Mouse (Mus musculus) CH12.LX (cell line): ENCODE data around the gene Arhgef3. TPM values are rescaled to one million over a fixed set of nuclear protein-coding genes. Genes with fewer than 3 reads are reported as not detected.
A peak's percentile ranks its signal among the peaks of the same experiment; 100 is the strongest.

Experiments used
- DNase-seq: peaks from one replicate; pipeline ENCODE4 v3.0.0-alpha.2; 2013; ENCODE audit errors: extremely low read depth
- H3K27ac ChIP-seq: 2 replicates; pipeline ENCODE4 v1.5.1; 2012; ENCODE audit warnings: low read depth, mild to moderate bottlenecking, control low read depth, moderate library complexity; ENCODE audit not compliant: insufficient read depth
- H3K27me3 ChIP-seq: replicated peaks from 2 replicates; pipeline ENCODE3; 2012; ENCODE audit warnings: inconsistent platforms
- H3K36me3 ChIP-seq, 2 experiments: replicated peaks in 1 of 2; 2 replicates each; pipeline versions ENCODE3 to v1.6.1; 2012; ENCODE audit warnings: inconsistent platforms in 1 of 2, low read length in 1 of 2, mild to moderate bottlenecking in 1 of 2, mixed read lengths in 1 of 2, moderate library complexity in 1 of 2; ENCODE audit not compliant: control insufficient read depth in 1 of 2, insufficient read depth in 1 of 2
- H3K4me1 ChIP-seq, 2 experiments: 2 replicates each; pipeline ENCODE4 v1.6.1; 2012; ENCODE audit warnings: inconsistent platforms in 1 of 2, moderate library complexity in 1 of 2; ENCODE audit not compliant: insufficient read depth in 2 of 2, control insufficient read depth in 1 of 2
- H3K4me2 ChIP-seq: 2 replicates; pipeline ENCODE4 v1.6.1; 2012; ENCODE audit warnings: low read depth, mild to moderate bottlenecking, control low read depth; ENCODE audit not compliant: poor library complexity, insufficient read depth, severe bottlenecking
- H3K4me3 ChIP-seq, 3 experiments: fragments of 150-350 bp in 1 of 3; sonication (generic) in 1 of 3; replicated peaks in 1 of 3; 2 replicates each; pipeline versions ENCODE3 to v1.5.1; 2011 to 2012; ENCODE audit warnings: low read depth in 2 of 3, low read length in 2 of 3, mild to moderate bottlenecking in 2 of 3, moderate library complexity in 2 of 3, control low read depth in 1 of 3, improper control_type of control experiment in 1 of 3, inconsistent platforms in 1 of 3, mixed read lengths in 1 of 3; ENCODE audit not compliant: poor library complexity in 1 of 3
- H3K79me2 ChIP-seq: replicated peaks from 2 replicates; pipeline ENCODE4 v1.6.1; 2012; ENCODE audit warnings: mild to moderate bottlenecking, moderate library complexity; ENCODE audit not compliant: control insufficient read depth, poor library complexity, insufficient read depth, severe bottlenecking; ENCODE audit errors: extremely low read depth
- H3K9ac ChIP-seq: 2 replicates; pipeline ENCODE4 v1.6.1; 2012; ENCODE audit warnings: low read depth, mild to moderate bottlenecking, control low read depth, moderate library complexity; ENCODE audit not compliant: insufficient read depth
- H3K9me3 ChIP-seq: replicated peaks from 2 replicates; pipeline ENCODE3; 2012; ENCODE audit warnings: low read length, inconsistent platforms, mixed read lengths
- CHD1 ChIP-seq: IDR thresholded peaks from 2 replicates; pipeline ENCODE4 v1.6.1; 2012; ENCODE audit warnings: low read depth, low read length, improper control_type of control experiment, inconsistent platforms
- CTCF ChIP-seq, 2 experiments: IDR thresholded peaks in 1 of 2; conservative IDR thresholded peaks in 1 of 2; 2 replicates each; pipeline ENCODE4 v1.5.1; 2011 to 2012; ENCODE audit warnings: low read depth in 2 of 2, low read length in 2 of 2, improper control_type of control experiment in 1 of 2, inconsistent platforms in 1 of 2, mild to moderate bottlenecking in 1 of 2, moderate library complexity in 1 of 2
- E2F4 ChIP-seq: IDR thresholded peaks from 2 replicates; pipeline ENCODE4 v1.6.1; 2011; ENCODE audit warnings: low read depth, low read length, improper control_type of control experiment; ENCODE audit not compliant: insufficient replicate concordance
- ELF1 ChIP-seq: IDR thresholded peaks from 2 replicates; pipeline ENCODE4 v1.6.1; 2014; ENCODE audit warnings: low read depth, mild to moderate bottlenecking, inconsistent platforms, low read length, improper control_type of control experiment
- ETS1 ChIP-seq: conservative IDR thresholded peaks from 2 replicates; pipeline ENCODE4 v1.6.1; 2012; ENCODE audit warnings: low read depth, mild to moderate bottlenecking, inconsistent platforms, low read length, improper control_type of control experiment, moderate library complexity
- GABPA ChIP-seq: IDR thresholded peaks from 2 replicates; pipeline ENCODE4 v1.6.1; 2012; ENCODE audit warnings: low read depth, low read length, improper control_type of control experiment, inconsistent platforms; ENCODE audit not compliant: insufficient replicate concordance
- HCFC1 ChIP-seq: IDR thresholded peaks from 2 replicates; pipeline ENCODE4 v1.6.1; 2012; ENCODE audit warnings: low read depth, mild to moderate bottlenecking, inconsistent platforms, low read length, improper control_type of control experiment
- JUN ChIP-seq: IDR thresholded peaks from 2 replicates; pipeline ENCODE4 v1.6.1; 2011; ENCODE audit warnings: low read depth, mild to moderate bottlenecking, low read length, improper control_type of control experiment, moderate library complexity; ENCODE audit not compliant: insufficient read depth
- JUND ChIP-seq: conservative IDR thresholded peaks from 2 replicates; pipeline ENCODE4 v1.6.1; 2011; ENCODE audit warnings: low read depth, low read length, improper control_type of control experiment
- KAT2A ChIP-seq: IDR thresholded peaks from 2 replicates; pipeline ENCODE4 v1.6.1; 2012; ENCODE audit warnings: low read length, improper control_type of control experiment, inconsistent platforms; ENCODE audit not compliant: insufficient replicate concordance
- MAX ChIP-seq: IDR thresholded peaks from 2 replicates; pipeline ENCODE4 v1.6.1; 2011; ENCODE audit warnings: low read length, improper control_type of control experiment
- MEF2A ChIP-seq: IDR thresholded peaks from 2 replicates; pipeline ENCODE4 v1.6.1; 2014; ENCODE audit warnings: low read depth, mild to moderate bottlenecking, inconsistent platforms, low read length, improper control_type of control experiment, borderline replicate concordance
- MYC ChIP-seq: IDR thresholded peaks from 2 replicates; pipeline ENCODE4 v1.6.1; 2011; ENCODE audit warnings: low read depth, mild to moderate bottlenecking, improper control_type of control experiment, low read length
- NELFE ChIP-seq: IDR thresholded peaks from 2 replicates; pipeline ENCODE4 v1.6.1; 2011; ENCODE audit warnings: low read depth, low read length, improper control_type of control experiment
- POLR2A ChIP-seq: IDR thresholded peaks from 2 replicates; pipeline ENCODE4 v1.6.1; 2011; ENCODE audit warnings: low read depth, mild to moderate bottlenecking, improper control_type of control experiment, low read length
- RCOR1 ChIP-seq: conservative IDR thresholded peaks from 2 replicates; pipeline ENCODE4 v1.6.1; 2012; ENCODE audit warnings: low read depth, mild to moderate bottlenecking, inconsistent platforms, low read length, improper control_type of control experiment
- TBP ChIP-seq: conservative IDR thresholded peaks from 2 replicates; pipeline ENCODE4 v1.6.1; 2011; ENCODE audit warnings: low read depth, low read length, improper control_type of control experiment
- TCF12 ChIP-seq: IDR thresholded peaks from 2 replicates; pipeline ENCODE4 v1.6.1; 2014; ENCODE audit warnings: low read depth, mild to moderate bottlenecking, inconsistent platforms, low read length, improper control_type of control experiment
- USF1 ChIP-seq: IDR thresholded peaks from 2 replicates; pipeline ENCODE4 v1.6.1; 2014; ENCODE audit warnings: low read depth, mild to moderate bottlenecking, inconsistent platforms, low read length, improper control_type of control experiment
- USF2 ChIP-seq: conservative IDR thresholded peaks from 2 replicates; pipeline ENCODE4 v1.6.1; 2011; ENCODE audit warnings: low read depth, low read length, improper control_type of control experiment
- ZC3H11A ChIP-seq: IDR thresholded peaks from 2 replicates; pipeline ENCODE4 v1.6.1; 2012; ENCODE audit warnings: low read depth, mild to moderate bottlenecking, inconsistent platforms, low read length, improper control_type of control experiment
- ZKSCAN1 ChIP-seq: IDR thresholded peaks from 2 replicates; pipeline ENCODE4 v1.6.1; 2012; ENCODE audit warnings: low read depth, inconsistent platforms, low read length, improper control_type of control experiment, borderline replicate concordance
- ZMIZ1 ChIP-seq: IDR thresholded peaks from 2 replicates; pipeline ENCODE4 v1.6.1; 2012; ENCODE audit warnings: low read depth, mild to moderate bottlenecking, inconsistent platforms, low read length, improper control_type of control experiment
- ZNF384 ChIP-seq: IDR thresholded peaks from 2 replicates; pipeline ENCODE4 v1.6.1; 2012; ENCODE audit warnings: low read depth, low read length, improper control_type of control experiment, inconsistent platforms
- dilution Hi-C: fragments of 300-500 bp; cut with MboI; formaldehyde crosslinking; loops from 2 replicates; pipeline ENCODE4 v1.14.3; 2020; ENCODE audit warnings: low sequenced_read_pairs; ENCODE audit not compliant: extremely low pct_unique_long_range_greater_than_20kb, extremely low pct_ligation_motif_present
- in situ Hi-C: fragments of 300-500 bp; cut with MboI; formaldehyde crosslinking; loops from 3 replicates; pipeline ENCODE4 v1.14.3; 2019; ENCODE audit warnings: low sequenced_read_pairs, low pct_ligation_motif_present, low pct_unique_long_range_greater_than_20kb, mixed read lengths
- polyA plus RNA-seq: library from polyadenylated mRNA; unstranded; fragments of >175 nt; gene quantifications from 2 replicates; pipeline ENCODE4 v1.2.1, GENCODE M21; 2012; ENCODE audit warnings: low read depth; ENCODE audit not compliant: insufficient read length
- total RNA-seq, 2 experiments: library from RNA; depleted of rRNA; stranded (reverse); fragments of 300-350 nt in 1 of 2; fragments of >200 nt in 1 of 2; gene quantifications; 2 replicates each; pipeline ENCODE4 v1.2.3; 2012 to 2014

Arhgef3 gene
- total and polyA plus RNA-seq, 3 experiments = 0.51 to 0.64 (median 0.62) TPM

- in situ Hi-C loops (no loop called here), dilution Hi-C loops (no loop called here)
- H3K36me3 ChIP-seq = no peaks in the 10 kb centered on the region
- DNase-seq = no peak
- no peaks in the 10 kb centered on the region for H3K27me3 ChIP-seq
- H3K4me3 ChIP-seq = no peak overlapping the region
- no peak overlapping the region for H3K9ac ChIP-seq
- no peak overlapping the region for H3K4me2 ChIP-seq
- H3K79me2 ChIP-seq = no peaks in the 10 kb centered on the region
- no peaks in the 10 kb centered on the region for H3K9me3 ChIP-seq
- no peak overlapping the region for H3K27ac ChIP-seq
- H3K4me1 ChIP-seq = peaks cover 6 to 26% of the 10 kb centered on the region in 2 experiments
- TF ChIP-seq POLR2A (no peak), ELF1 (no peak), CHD1 (no peak), USF2 (no peak), MAX (no peak), ZC3H11A (no peak), ETS1 (no peak), MYC (no peak), GABPA (no peak), ZKSCAN1 (no peak), HCFC1 (no peak), JUN (no peak), NELFE (no peak), USF1 (no peak), MEF2A (no peak)
Measured at GRCm38 (mm10) chr14:27235897-27236553, 121.3 kb downstream of the Arhgef3 start.

- Histone ChIP-seq H3K4me1 (peaks cover 6 to 26% of the 10 kb centered on the region in 2 experiments), H3K4me2 (peak overlapping the region; percentile 34; the same call in 1 of the 2 replicates), H3K27me3 (no peaks in the 10 kb centered on the region), H3K27ac (no peak overlapping the region), H3K36me3 (no peaks in the 10 kb centered on the region), H3K9ac (no peak overlapping the region), H3K79me2 (no peaks in the 10 kb centered on the region), H3K4me3 (no peak overlapping the region), H3K9me3 (no peaks in the 10 kb centered on the region)
- DNase-seq = no peak
- in situ Hi-C loops (no loop called here), dilution Hi-C loops (no loop called here)
- no peak for TF ChIP-seq RCOR1
- no peak for TF ChIP-seq JUND
- no peak for TF ChIP-seq ELF1
- no peak for TF ChIP-seq ZNF384
- no peak for TF ChIP-seq TBP
- TF ChIP-seq HCFC1 = no peak
- TF ChIP-seq ZC3H11A = no peak
- TF ChIP-seq CTCF (conservative IDR thresholded peaks at IDR 0.05 in 1 of 2, IDR thresholded peaks at IDR 0.05 in 1 of 2; ENCODE audit: low read depth in 2 of 2, low read length in 2 of 2) = no peak
- no peak for TF ChIP-seq CHD1
- TF ChIP-seq ZMIZ1 = no peak
- no peak for TF ChIP-seq TCF12
- no peak for TF ChIP-seq NELFE
- no peak for TF ChIP-seq MYC
- TF ChIP-seq KAT2A = no peak
- TF ChIP-seq MEF2A = no peak
- TF ChIP-seq E2F4 = no peak
Measured at GRCm38 (mm10) chr14:27237522-27238187, 123.0 kb downstream of the Arhgef3 start.
